ENCODE assay signal across 35 mouse cellular contexts in genomic region chr8:43182281-43182680, GRCm38 (mm10). TPM values are rescaled to one million over a fixed set of nuclear protein-coding genes. Genes with fewer than 3 reads are reported as not detected.
DNase-seq lines count a peak whose midpoint lies in the region; ATAC-seq and TF ChIP-seq lines count a peak whose summit lies in the region.
"Had no signal": no experiment of that assay in that cellular context is flagged by ENCODE, and none has a peak within 500 bp of the region (broad histone marks: within the 10 kb centered on the region; RNA-seq: fewer than 3 reads in every experiment).

No protein-coding gene starts in this region.

- no peaks in the 10 kb centered on the region for H3K27me3 ChIP-seq in ES-Bruce4 (ENCODE audit: control insufficient read depth, insufficient read depth, low read length, poor library complexity, severe bottlenecking)
- no peaks in the 10 kb centered on the region for H3K27me3 ChIP-seq in forebrain, embryonic 15.5 days
- H3K27me3 ChIP-seq: embryonic facial prominence, embryonic 15.5 days; heart, embryonic 13.5 days; hindbrain, embryonic 12.5 days; hindbrain, embryonic 15.5 days had no signal

- no peak for ATAC-seq in forebrain, embryonic 15.5 days (replicated peaks)
- ATAC-seq: CD4-positive, CD25-positive, alpha-beta regulatory T cell, adult 4 months; forebrain, embryonic 14.5 days; intestine, postnatal 0 days had no signal

- H3K27ac ChIP-seq in ES-Bruce4 (ENCODE audit: insufficient read depth, low read length): no peak overlapping the region
- no peak overlapping the region for H3K27ac ChIP-seq in forebrain, embryonic 15.5 days (replicated peaks)
- H3K27ac ChIP-seq: embryonic facial prominence, embryonic 15.5 days; heart, adult 2 months; heart, embryonic 10.5 days; heart, embryonic 13.5 days; hindbrain, embryonic 12.5 days; hindbrain, embryonic 15.5 days had no signal

- WGBS in forebrain, embryonic 15.5 days: 91% methylated on average over 2 of the region's 2 CpGs

- DNase-seq in heart, adult 11 months: peak; percentile 42
- no peak for DNase-seq in heart, postnatal 10 days
- peak; percentile 66 for DNase-seq in R1 (ENCODE audit: low read depth, low spot score)
- no peak for DNase-seq in layer of hippocampus, adult 8-10 months (ENCODE audit: low spot score in 2 of 2)
- DNase-seq: adrenal gland, adult 2 months; adrenal gland, postnatal 25 days; cerebellum, adult 11-12 months; cerebellum, adult 8-10 months; cerebellum, postnatal 10 days; cerebellum, postnatal 36 days; embryo, embryonic 11 days; gastrocnemius, postnatal 25 days; heart, adult 2 months; kidney, adult 2 months had no signal

- H3K4me1 ChIP-seq in ES-Bruce4 (ENCODE audit: control insufficient read depth, insufficient read depth, low read length): no peaks in the 10 kb centered on the region
- no peaks in the 10 kb centered on the region for H3K4me1 ChIP-seq in forebrain, embryonic 15.5 days
- H3K4me1 ChIP-seq: embryonic facial prominence, embryonic 15.5 days; heart, embryonic 10.5 days; hindbrain, embryonic 12.5 days; hindbrain, embryonic 15.5 days had no signal

- H3K9ac ChIP-seq in ES-Bruce4 (ENCODE audit: low read depth, poor library complexity, severe bottlenecking): peak overlapping the region; percentile 100; the same call in 1 of the 2 replicates
- H3K9ac ChIP-seq in forebrain, embryonic 15.5 days (replicated peaks): no peak overlapping the region
- H3K9ac ChIP-seq: embryonic facial prominence, embryonic 15.5 days; heart, embryonic 13.5 days; hindbrain, embryonic 12.5 days; hindbrain, embryonic 15.5 days had no signal

- no peak for TF ChIP-seq CTCF in ES-Bruce4 (IDR thresholded peaks at IDR 0.05; ENCODE audit: low read depth, low read length)

- intact Hi-C loops in heart, postnatal 10 days (cut with DNase I): no loop called here

- peaks cover 44% of the 10 kb centered on the region for H3K36me3 ChIP-seq in ES-Bruce4 (ENCODE audit: control insufficient read depth, insufficient read depth, low read length, poor library complexity, severe bottlenecking)
- no peaks in the 10 kb centered on the region for H3K36me3 ChIP-seq in forebrain, embryonic 15.5 days
- H3K36me3 ChIP-seq: embryonic facial prominence, embryonic 15.5 days; heart, embryonic 10.5 days; heart, embryonic 13.5 days; hindbrain, embryonic 12.5 days; hindbrain, embryonic 15.5 days had no signal

- no peaks in the 10 kb centered on the region for H3K9me3 ChIP-seq in ES-Bruce4 (replicated peaks; ENCODE audit: control insufficient read depth, insufficient read depth, low read length, poor library complexity, severe bottlenecking)
- H3K9me3 ChIP-seq in forebrain, embryonic 15.5 days: no peaks in the 10 kb centered on the region
- H3K9me3 ChIP-seq: heart, embryonic 10.5 days; hindbrain, embryonic 12.5 days; hindbrain, embryonic 15.5 days had no signal

- peak overlapping the region; percentile 23; the same call in 1 of the 2 replicates for H3K4me3 ChIP-seq in ES-Bruce4 (ENCODE audit: low read depth, low read length)
- H3K4me3 ChIP-seq in forebrain, embryonic 15.5 days: no peak overlapping the region
- H3K4me3 ChIP-seq: embryonic facial prominence, embryonic 15.5 days; heart, adult 2 months; heart, embryonic 10.5 days; heart, embryonic 13.5 days; hindbrain, embryonic 12.5 days; hindbrain, embryonic 15.5 days had no signal

- TF ChIP-seq POLR2A in ES-Bruce4 (IDR thresholded peaks at IDR 0.05; ENCODE audit: insufficient read depth, low read length): no peak

- H3K4me2 ChIP-seq in forebrain, embryonic 15.5 days (replicated peaks): no peak overlapping the region
- H3K4me2 ChIP-seq: embryonic facial prominence, embryonic 15.5 days; heart, embryonic 13.5 days; hindbrain, embryonic 12.5 days; hindbrain, embryonic 15.5 days had no signal

- TF ChIP-seq EP300 in ES-Bruce4 (IDR thresholded peaks at IDR 0.05; ENCODE audit: insufficient read depth, low read depth, low read length): no peak

RNA-seq across cellular contexts. Expression of gene Triml2, which starts 1.9 kb away (rescaled TPM):
- not detected for total RNA-seq in heart, postnatal 10 days (2021)
- polyA plus RNA-seq in ES-Bruce4 (2011; ENCODE audit: insufficient read depth, insufficient read length, low read depth, missing spikeins): 45.4 and 47.6 TPM in 2 replicates
- not detected in 2 replicates for polyA plus RNA-seq in forebrain, embryonic 15.5 days (2015; fragmentation: Nextera tagmentation; extraction: Ambion mirVana)
- total RNA-seq in layer of hippocampus, adult 8-10 months (2022): not detected
- total RNA-seq: adrenal gland, adult 2 months; adrenal gland, postnatal 25 days; gastrocnemius, adult 8-10 months; gastrocnemius, postnatal 25 days; heart, adult 2 months; heart, postnatal 25 days; hematopoietic stem cell, adult 5-6 weeks had no signal
- polyA plus RNA-seq: adrenal gland, adult 2 months; brain, embryonic 14.5 days; C2C12; CD4-positive, CD25-positive, alpha-beta regulatory T cell, adult 4 months; cortical plate, adult 2 months; embryonic facial prominence, embryonic 11.5 days; embryonic facial prominence, embryonic 15.5 days; forebrain, embryonic 11.5 days; forebrain, embryonic 14.5 days; gonadal fat pad, adult 2 months; heart, adult 2 months; heart, embryonic 10.5 days; heart, embryonic 13.5 days; heart, embryonic 16.5 days; hindbrain, embryonic 12.5 days; hindbrain, embryonic 15.5 days; intestine, embryonic 14.5 days; intestine, postnatal 0 days; kidney, adult 2 months had no signal

RNA-seq across cellular contexts. Expression of gene Triml1, which starts 41.0 kb away (rescaled TPM):
- not detected for total RNA-seq in heart, postnatal 10 days (2021)
- 27.2 and 28.8 TPM in 2 replicates for polyA plus RNA-seq in ES-Bruce4 (2011; ENCODE audit: insufficient read depth, insufficient read length, low read depth, missing spikeins)
- not detected in 2 replicates for polyA plus RNA-seq in forebrain, embryonic 15.5 days (2015; fragmentation: Nextera tagmentation; extraction: Ambion mirVana)
- total RNA-seq in layer of hippocampus, adult 8-10 months (2022): not detected
- total RNA-seq: adrenal gland, adult 2 months; adrenal gland, postnatal 25 days; gastrocnemius, adult 8-10 months; gastrocnemius, postnatal 25 days; heart, adult 2 months; heart, postnatal 25 days; hematopoietic stem cell, adult 5-6 weeks had no signal
- polyA plus RNA-seq: adrenal gland, adult 2 months; brain, embryonic 14.5 days; C2C12; CD4-positive, CD25-positive, alpha-beta regulatory T cell, adult 4 months; cortical plate, adult 2 months; embryonic facial prominence, embryonic 11.5 days; embryonic facial prominence, embryonic 15.5 days; forebrain, embryonic 11.5 days; forebrain, embryonic 14.5 days; heart, embryonic 10.5 days; heart, embryonic 13.5 days; heart, embryonic 16.5 days; hindbrain, embryonic 12.5 days; hindbrain, embryonic 15.5 days; intestine, embryonic 14.5 days; intestine, postnatal 0 days; kidney, adult 2 months had no signal

Comparison
In these comparisons a context has a peak if more than half of its experiments do, and no peak if none do; other contexts are left out.
1. DNase-seq: peak in heart, adult 11 months (single experiment) and R1 (single experiment); none in heart, postnatal 10 days (0 of 2) and layer of hippocampus, adult 8-10 months (0 of 2).